Mouse (Mus musculus) left cerebral cortex, adult 9 months (tissue): ENCODE results near the gene Gm14085.

Experiments
- DNase-seq, 2 experiments: peaks; one replicate each; pipeline ENCODE4 v3.0.0; 2022; ENCODE audit warnings: low spot score in 2 of 2

The Gm14085 gene

DNA sequence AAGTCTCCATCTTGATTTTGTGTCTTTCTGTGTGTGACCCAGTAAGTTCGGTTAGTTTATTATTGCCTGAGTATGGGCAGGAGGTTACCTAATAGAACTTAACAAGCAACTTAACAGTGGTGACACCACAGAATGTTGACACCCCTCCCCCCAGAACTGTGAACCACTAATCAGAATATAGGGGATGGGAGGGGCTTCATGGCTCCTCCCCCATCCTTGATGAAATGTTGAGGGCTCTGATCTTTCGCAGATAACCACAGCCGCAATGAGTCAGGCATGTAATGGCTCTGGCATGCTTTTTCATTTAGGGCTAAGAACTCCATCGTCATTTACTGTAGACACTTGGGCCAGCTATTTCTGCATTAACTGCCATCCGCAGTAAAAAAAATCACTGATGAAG lies 76.5 kb downstream of the Gm14085 start:
- DNase-seq = no peak

DNA sequence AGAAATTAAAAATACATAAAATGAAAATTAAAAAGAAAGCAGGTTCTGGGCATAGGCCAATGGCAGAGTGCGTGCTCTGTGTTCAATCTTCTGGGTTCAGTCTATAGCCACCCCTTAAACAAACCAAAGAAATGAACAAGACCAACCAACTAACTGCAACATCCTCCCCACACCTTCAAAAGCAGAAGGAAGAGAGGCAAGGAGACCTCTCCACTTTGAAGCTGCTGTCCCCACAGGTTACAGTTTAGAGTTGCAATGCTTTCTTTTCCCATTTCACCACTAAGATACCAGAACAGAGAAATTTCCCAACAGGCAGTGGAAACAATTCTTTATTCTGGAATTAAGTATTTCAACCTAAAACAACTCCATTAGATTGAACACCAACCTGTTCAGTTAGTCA lies 77.5 kb downstream of the Gm14085 start:
- no peak for DNase-seq

DNA sequence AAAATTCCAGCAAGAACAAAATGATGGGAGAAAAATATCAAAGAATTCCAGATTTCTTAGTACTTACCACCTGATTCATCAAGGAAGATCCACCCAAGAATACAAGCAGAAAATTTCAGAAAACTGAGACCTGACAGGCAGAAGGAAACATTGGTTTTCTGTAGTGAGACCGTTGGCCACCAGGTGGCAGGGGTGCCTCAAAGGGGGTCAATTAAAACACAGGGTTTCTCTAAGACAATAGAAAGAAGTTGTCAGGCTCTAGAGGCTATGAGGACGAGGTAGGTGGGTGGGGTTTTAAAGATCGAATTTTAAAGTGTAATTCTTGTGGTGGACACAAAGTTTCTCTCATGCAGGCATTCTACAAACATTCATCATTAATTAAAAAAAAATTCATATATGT lies 84.7 kb downstream of the Gm14085 start:
- DNase-seq = peak in 1 of 2 experiments; percentile 55

DNA sequence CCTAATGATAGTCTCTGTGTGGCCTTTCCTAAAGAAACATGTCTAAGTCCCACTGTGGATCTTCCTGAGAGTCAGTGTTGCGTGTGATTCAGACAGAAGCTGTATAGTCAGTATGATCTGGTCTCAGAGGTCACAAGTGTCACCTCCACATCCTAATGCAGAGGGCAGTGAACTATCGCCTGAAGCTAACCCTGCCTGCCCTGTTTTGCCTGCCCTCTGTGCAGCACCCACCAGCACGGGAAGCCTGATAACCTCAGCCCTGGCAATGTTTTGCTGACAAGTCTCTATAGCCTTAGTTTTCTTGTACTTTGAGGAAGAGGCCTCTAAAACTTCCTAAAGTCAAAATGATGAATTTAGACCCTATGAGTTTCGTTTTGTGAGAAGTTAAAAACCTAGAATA lies 85.7 kb downstream of the Gm14085 start:
- DNase-seq = no peak

DNA sequence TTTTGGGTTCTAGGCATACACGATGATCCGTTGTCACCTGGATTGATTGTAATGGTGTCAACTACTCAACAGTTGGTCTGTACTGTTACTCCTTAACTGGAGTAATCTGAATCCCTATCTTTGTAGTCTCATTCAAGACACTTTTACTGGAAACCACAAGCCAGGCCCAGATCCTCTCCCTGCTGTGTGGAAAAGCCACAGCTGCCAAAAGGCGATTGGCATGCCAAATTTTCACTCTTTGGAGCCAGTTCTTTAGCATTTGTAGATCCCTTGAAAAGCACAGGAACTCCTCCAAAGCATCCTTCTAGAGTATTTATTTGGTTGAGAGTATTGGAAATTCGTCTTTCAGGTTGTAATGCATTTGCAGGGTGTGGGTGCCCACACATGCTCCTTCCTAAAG lies 86.6 kb downstream of the Gm14085 start:
- no peak for DNase-seq

DNA sequence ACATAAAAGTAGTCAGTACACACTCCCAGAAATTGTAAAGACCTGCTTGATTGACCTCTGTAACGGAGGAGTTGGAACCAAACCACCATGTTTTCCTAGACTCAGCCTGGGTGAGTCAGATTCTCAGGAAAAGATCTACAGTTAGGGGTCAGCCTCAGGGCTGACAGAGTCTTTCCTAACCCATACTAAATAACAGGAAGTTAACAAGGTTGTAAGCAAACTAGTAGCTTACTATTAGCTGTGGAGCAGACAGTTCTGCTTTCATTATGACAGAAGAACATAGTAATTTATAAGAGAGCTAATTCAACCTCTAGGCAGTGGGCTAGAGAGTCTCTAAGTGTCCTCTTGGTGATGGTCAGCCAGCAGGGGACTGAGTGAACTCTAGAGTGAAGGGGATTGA lies 87.7 kb downstream of the Gm14085 start:
- DNase-seq = no peak

DNA sequence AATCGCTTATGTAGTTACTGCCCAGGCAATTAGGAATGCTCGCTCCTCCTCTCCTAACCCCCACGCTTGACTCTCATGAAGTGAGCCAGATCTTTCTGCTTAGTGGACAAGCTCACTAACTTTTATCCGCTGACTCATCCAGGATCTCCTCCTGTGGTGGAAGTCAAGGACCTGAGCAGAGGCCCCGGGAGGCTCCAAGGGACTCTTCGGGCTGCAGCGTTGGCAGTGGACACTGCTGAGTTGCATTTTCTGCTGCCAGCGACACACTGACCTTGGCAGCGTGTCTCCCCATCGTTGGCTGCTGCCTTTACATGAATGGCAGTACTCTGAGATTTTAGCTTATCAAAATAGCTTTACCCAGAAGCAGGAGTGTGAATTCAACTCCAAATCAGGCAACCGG lies 90.7 kb downstream of the Gm14085 start:
- no peak for DNase-seq

DNA sequence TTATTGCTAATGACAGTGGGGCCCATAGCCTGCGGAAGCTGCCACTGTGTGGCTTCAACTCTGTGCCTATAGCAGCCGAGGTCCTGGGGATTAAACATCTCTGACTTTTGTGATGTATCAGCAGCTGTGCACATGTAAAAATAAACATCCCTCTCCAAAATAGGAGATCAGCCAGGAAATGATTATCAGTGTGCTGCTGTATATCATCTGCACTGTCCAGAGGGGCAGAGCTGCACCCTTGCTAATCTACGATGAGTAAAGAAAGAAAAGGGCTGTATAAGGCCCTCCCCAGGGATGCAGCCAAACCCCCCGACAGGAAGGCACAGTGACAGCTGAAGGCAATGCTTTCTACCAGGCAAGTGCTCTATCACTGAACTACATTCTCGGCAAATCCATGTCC lies 91.6 kb downstream of the Gm14085 start:
- no peak for DNase-seq

DNA sequence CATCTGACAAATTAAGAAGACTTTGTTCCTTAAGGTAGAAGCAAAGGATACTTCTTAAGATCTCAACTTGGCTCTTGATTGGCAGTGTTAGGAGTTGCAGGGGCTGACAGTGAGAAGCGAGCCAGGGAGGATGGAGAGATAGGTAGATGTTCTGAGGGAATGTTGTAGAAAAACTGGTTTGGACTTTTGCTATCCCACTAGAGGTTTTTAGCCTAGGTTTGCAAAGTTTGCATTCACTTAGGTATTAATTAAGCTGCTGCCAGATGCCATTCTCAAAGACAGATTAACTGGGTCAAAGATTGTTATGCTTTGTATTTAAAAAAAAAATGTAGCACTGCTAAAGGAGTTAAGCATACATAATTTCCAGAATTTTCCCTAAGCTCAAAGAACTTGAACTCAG lies 92.6 kb downstream of the Gm14085 start:
- no peak for DNase-seq
